Mouse (Mus musculus) layer of hippocampus, adult 9-11 months (tissue): ENCODE data around the gene Vti1b.

ENCODE experiments used
- DNase-seq: peaks from one replicate; pipeline ENCODE4 v3.0.0; 2022

Vti1b gene

GRCm38 (mm10) chr12:79135105-79135504 is 37.4 kb downstream of the Vti1b start:
- no peak for DNase-seq

- DNase-seq = no peak
Measured at GRCm38 (mm10) chr12:79134676-79135075, 37.8 kb downstream of the Vti1b start.

GRCm38 (mm10) chr12:79131706-79132460 is 40.6 kb downstream of the Vti1b start:
- no peak for DNase-seq

DNA sequence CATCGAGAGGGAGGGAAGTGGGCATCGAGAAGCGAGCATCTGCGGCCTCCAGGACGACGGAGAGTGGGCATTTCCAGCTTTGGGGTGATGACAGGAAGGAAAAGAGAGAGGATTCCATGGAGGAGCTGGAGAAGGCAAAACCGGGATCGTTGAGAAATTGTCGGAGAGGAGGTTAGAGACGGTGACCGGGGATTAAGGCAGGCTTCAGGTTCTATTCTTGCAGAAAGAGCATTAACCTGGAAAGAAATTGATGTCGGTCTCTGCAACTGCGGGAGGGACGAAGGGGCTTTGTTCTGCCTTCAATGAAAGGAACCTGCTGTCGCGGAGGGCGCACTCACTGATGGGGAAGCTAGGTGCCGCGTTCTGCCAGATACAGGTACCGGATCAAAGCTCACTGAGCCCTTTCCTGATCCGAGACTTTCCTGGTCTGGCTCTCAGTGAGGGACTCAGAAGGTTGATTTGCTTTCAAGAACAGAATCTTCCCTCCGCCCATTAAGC is 41.2 kb downstream of the Vti1b start:
- DNase-seq = no peak

DNA sequence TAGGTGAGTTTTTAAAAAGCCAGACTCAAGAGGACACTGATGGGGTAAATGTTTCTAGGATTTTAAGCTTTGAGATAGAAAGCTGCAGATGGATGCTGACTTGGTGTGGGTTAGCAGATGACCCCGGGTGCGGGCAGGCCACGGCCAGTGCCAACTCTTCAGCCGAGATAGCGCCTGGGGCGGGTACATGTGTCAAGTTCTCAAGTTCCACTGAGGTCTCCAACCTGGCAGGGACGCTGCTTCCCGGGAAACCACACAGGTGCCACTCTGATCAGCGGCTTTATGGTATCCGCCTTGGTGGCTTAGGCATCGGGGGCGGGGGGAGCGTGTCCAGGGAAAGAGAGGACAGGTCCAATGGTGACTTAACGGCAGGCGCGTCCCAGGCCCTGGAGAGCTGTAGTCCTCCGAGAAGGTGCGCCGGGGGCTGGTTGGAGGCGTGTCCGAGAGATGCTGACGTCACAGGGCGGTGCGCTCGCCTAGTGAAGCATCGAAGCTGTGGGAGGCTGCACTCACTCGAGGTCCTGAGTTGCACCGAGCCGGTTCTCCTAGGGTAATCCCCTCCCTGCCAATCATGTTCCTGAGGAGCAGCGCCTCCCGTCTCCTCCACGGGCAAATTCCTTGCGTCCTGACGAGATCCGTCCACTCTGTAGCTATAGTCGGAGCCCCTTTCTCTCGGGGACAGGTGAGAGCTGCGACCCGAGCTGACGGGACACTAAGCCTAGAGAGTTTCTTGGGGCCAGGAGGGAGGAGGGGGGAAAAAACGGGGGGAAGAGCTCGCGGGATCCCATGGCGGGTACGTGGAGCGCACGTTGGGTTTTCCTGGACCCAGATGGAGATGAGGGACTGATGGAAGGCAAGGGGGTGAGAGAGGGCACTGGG is 41.9 kb downstream of the Vti1b start, which contains the start of gene Arg2:
Gene Arg2, plus strand, starts transcription at position 479 of the 879 bp plus-strand sequence.
- DNase-seq = peak; percentile 41

GRCm38 (mm10) chr12:79122820-79123219 is 49.6 kb downstream of the Vti1b start:
- DNase-seq = peak; percentile 12

- DNase-seq = no peak
Measured at GRCm38 (mm10) chr12:79118991-79119390, 53.5 kb downstream of the Vti1b start.
